Mouse (Mus musculus) myocyte (in vitro differentiated cells): Measurements from ENCODE around the gene Ssbp3. TPM values are rescaled to one million over a fixed set of nuclear protein-coding genes. Genes with fewer than 3 reads are reported as not detected.

Source experiments
- H3K27me3 ChIP-seq: one replicate; pipeline ENCODE4 v1.6.1; 2011; ENCODE audit not compliant: control insufficient read depth, insufficient read depth, insufficient read length
- H3K36me3 ChIP-seq: one replicate; pipeline ENCODE4 v1.6.1; 2011; ENCODE audit not compliant: control insufficient read depth, insufficient read depth
- H3K4me2 ChIP-seq: one replicate; pipeline ENCODE4 v1.6.1; 2011; ENCODE audit warnings: low read depth, control low read depth
- H3K4me3 ChIP-seq: one replicate; pipeline ENCODE4 v1.5.1; 2011; ENCODE audit warnings: mild to moderate bottlenecking, control low read depth, moderate library complexity
- H3K79me2 ChIP-seq: one replicate; pipeline ENCODE4 v1.6.1; 2011; ENCODE audit not compliant: control insufficient read depth, insufficient read depth
- H3ac ChIP-seq: one replicate; pipeline ENCODE4 v1.6.1; 2011; ENCODE audit not compliant: control insufficient read depth, insufficient read length
- CEBPB ChIP-seq: IDR thresholded peaks from 2 replicates; pipeline ENCODE4 v1.6.1; 2011; ENCODE audit warnings: mild to moderate bottlenecking, moderate library complexity; ENCODE audit not compliant: poor library complexity, insufficient read depth, severe bottlenecking
- E2F4 ChIP-seq: IDR thresholded peaks from one replicate; pipeline ENCODE4 v1.6.1; 2011; ENCODE audit warnings: mild to moderate bottlenecking, control low read depth, moderate library complexity; ENCODE audit not compliant: insufficient read depth
- MAX ChIP-seq: IDR thresholded peaks from one replicate; pipeline ENCODE4 v1.6.1; 2011; ENCODE audit warnings: low read depth, mild to moderate bottlenecking, control low read depth
- MYOD1 ChIP-seq, 3 experiments: IDR thresholded peaks; one replicate each; pipeline ENCODE4 v1.6.1; 2011; ENCODE audit warnings: control low read depth in 2 of 3, low read depth in 2 of 3, mild to moderate bottlenecking in 2 of 3, moderate library complexity in 1 of 3; ENCODE audit not compliant: insufficient read length in 2 of 3, control insufficient read depth in 1 of 3
- MYOG ChIP-seq, 3 experiments: IDR thresholded peaks; one replicate each; pipeline ENCODE4 v1.6.1; 2011; ENCODE audit warnings: control low read depth in 2 of 3, low read depth in 2 of 3, mild to moderate bottlenecking in 2 of 3; ENCODE audit not compliant: insufficient read length in 2 of 3, control insufficient read depth in 1 of 3, insufficient read depth in 1 of 3
- POLR2A ChIP-seq: IDR thresholded peaks from one replicate; pipeline ENCODE4 v1.6.1; 2011; ENCODE audit warnings: low read depth, mild to moderate bottlenecking, control low read depth, moderate library complexity; ENCODE audit not compliant: insufficient read length
- POLR2AphosphoS2 ChIP-seq: IDR thresholded peaks from one replicate; pipeline ENCODE4 v1.6.1; 2011; ENCODE audit warnings: low read depth, control low read depth; ENCODE audit not compliant: insufficient read length
- REST ChIP-seq: IDR thresholded peaks from one replicate; pipeline ENCODE4 v1.6.1; 2011; ENCODE audit warnings: mild to moderate bottlenecking, control low read depth, moderate library complexity; ENCODE audit not compliant: insufficient read depth, insufficient read length
- SRF ChIP-seq: IDR thresholded peaks from one replicate; pipeline ENCODE4 v1.6.1; 2011; ENCODE audit warnings: low read depth; ENCODE audit not compliant: control insufficient read depth, insufficient read length
- TCF12 ChIP-seq: IDR thresholded peaks from one replicate; pipeline ENCODE4 v1.6.1; 2011; ENCODE audit warnings: mild to moderate bottlenecking, control low read depth; ENCODE audit not compliant: poor library complexity, insufficient read depth, severe bottlenecking
- TCF3 ChIP-seq: IDR thresholded peaks from one replicate; pipeline ENCODE4 v1.6.1; 2011; ENCODE audit warnings: low read depth, control low read depth; ENCODE audit not compliant: insufficient read length
- USF1 ChIP-seq: IDR thresholded peaks from one replicate; pipeline ENCODE4 v1.6.1; 2011; ENCODE audit warnings: low read depth, mild to moderate bottlenecking, control low read depth, moderate library complexity
- polyA plus RNA-seq: library from polyadenylated mRNA; unstranded; fragments of >200 nt; fragmentation: generic; extraction: Trizol; gene quantifications from one replicate; pipeline ENCODE4 v1.2.1, GENCODE M21; 2012; ENCODE audit warnings: missing spikeins

Ssbp3 gene
- polyA plus RNA-seq, 1 experiment, result 59.4 TPM

DNA sequence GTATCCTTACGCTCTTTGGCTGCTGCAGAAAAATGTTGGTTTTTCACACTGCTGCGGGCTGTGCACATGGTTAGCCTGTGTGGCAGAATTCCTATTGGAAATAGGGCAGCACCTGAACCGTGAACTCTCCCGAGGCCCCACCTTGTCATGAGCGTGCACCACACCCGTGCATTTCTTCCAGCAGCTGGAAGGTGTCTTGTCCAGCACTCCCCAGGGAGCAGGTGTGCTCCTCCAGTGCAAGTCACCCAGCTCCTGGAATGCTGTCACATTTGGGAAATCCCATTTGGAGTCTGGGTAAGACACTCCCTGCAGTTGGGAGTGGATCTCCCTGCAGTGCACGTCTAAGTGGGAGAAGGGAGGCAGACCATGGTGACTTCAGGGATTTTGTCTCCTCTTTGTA lies 38.0 kb downstream of the Ssbp3 start:
- no peak overlapping the region for H3ac ChIP-seq
- H3K27me3 ChIP-seq, result no peaks in the 10 kb centered on the region
- H3K4me3 ChIP-seq, result no peak overlapping the region
- no peak overlapping the region for H3K4me2 ChIP-seq
- H3K36me3 ChIP-seq, result no peaks in the 10 kb centered on the region
- H3K79me2 ChIP-seq, result peaks cover 78% of the 10 kb centered on the region
- peak in 2 of 3 experiments; percentile 46 to 69 for TF ChIP-seq MYOD1 (IDR thresholded peaks at IDR 0.05; ENCODE audit: control insufficient read depth in 1 of 3, insufficient read length in 2 of 3, low read depth in 2 of 3)
- TF ChIP-seq MYOG (IDR thresholded peaks at IDR 0.05; ENCODE audit: control insufficient read depth in 1 of 3, insufficient read depth in 1 of 3, insufficient read length in 2 of 3, low read depth in 2 of 3), result peak in 2 of 3 experiments; percentile 11 to 88
- no peak for TF ChIP-seq TCF3
- no peak for TF ChIP-seq MAX
- TF ChIP-seq POLR2A, result no peak

DNA sequence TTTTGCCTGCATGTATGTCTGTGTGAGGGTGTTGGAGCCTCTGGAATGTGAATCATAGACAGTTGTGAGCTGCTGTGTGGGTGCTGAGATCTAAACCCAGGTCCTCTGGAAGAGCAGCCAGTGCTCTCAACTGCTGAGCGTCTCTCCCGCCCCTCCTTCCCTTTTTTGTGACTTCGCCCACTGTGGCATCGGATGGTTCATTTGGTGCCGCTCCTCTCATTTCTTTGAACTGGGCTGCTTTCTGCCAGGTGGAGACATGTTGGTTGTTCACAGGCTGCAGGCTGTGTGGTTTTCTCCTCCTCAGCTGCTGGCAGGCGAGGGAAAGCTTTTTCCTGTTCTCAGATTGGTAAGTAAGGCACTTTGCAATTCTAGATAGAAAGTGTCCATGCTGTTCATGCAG lies 38.7 kb downstream of the Ssbp3 start:
- H3K36me3 ChIP-seq, result no peaks in the 10 kb centered on the region
- TF ChIP-seq REST (no peak), CEBPB (no peak), MYOG (IDR thresholded peaks at IDR 0.05; ENCODE audit: control insufficient read depth in 1 of 3, insufficient read depth in 1 of 3, insufficient read length in 2 of 3, low read depth in 2 of 3) (no peak), E2F4 (no peak), MYOD1 (IDR thresholded peaks at IDR 0.05; ENCODE audit: control insufficient read depth in 1 of 3, insufficient read length in 2 of 3, low read depth in 2 of 3) (no peak), POLR2AphosphoS2 (no peak), USF1 (no peak), SRF (no peak)
- H3ac ChIP-seq, result no peak overlapping the region
- H3K79me2 ChIP-seq, result peaks cover 72% of the 10 kb centered on the region
- peak overlapping the region; percentile 4 for H3K4me2 ChIP-seq
- no peak overlapping the region for H3K4me3 ChIP-seq
- no peaks in the 10 kb centered on the region for H3K27me3 ChIP-seq

DNA sequence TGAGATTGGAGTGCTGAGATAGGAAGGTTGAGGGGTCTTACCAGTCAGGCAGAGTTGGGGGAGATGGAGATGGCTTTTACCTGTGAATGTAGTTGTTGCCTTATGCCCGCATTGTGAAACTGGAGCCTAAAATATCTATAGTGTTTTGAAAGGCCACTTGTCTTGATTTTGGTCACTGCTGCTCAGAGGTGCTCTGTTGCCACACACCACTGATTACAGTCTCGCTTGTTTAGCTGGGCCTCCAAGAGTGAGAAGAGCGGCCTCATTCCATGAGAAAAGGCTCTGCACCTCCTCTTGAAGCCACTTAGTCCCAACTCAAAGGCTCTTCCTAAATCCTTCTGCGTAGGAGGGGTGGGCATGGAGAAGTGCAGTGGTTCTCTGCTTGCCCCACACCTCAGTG lies 40.3 kb downstream of the Ssbp3 start:
- no peak for TF ChIP-seq MYOD1 (IDR thresholded peaks at IDR 0.05; ENCODE audit: control insufficient read depth in 1 of 3, insufficient read length in 2 of 3, low read depth in 2 of 3)
- no peak for TF ChIP-seq POLR2A
- TF ChIP-seq USF1, result no peak
- no peak for TF ChIP-seq MYOG (IDR thresholded peaks at IDR 0.05; ENCODE audit: control insufficient read depth in 1 of 3, insufficient read depth in 1 of 3, insufficient read length in 2 of 3, low read depth in 2 of 3)
- TF ChIP-seq E2F4, result no peak
- TF ChIP-seq MAX, result no peak
- no peak for TF ChIP-seq SRF
- no peak for TF ChIP-seq TCF12
- no peak for TF ChIP-seq POLR2AphosphoS2
- TF ChIP-seq TCF3, result no peak
- no peak for TF ChIP-seq REST
- no peak for TF ChIP-seq CEBPB
- no peak overlapping the region for H3K4me2 ChIP-seq

DNA sequence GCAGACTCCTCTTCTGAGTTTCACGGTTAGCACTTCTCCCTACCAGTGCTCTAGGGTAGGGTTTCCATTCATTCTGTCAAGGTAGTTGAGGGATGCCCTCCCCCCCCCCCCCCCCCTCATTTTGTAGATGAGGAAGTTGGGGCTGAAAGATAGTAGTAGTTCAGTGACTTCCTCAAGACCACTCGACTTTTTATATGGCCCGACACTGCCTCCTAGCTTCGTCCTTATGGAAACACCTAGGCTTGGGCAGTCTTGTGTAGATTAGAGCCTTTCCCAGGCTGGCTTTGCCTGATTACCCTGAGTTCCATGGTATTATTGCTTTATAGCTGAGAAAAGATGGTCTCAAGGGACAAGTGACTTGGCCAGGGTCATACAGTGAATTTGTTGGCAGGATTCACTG lies 41.0 kb downstream of the Ssbp3 start:
- Histone ChIP-seq H3K27me3 (no peaks in the 10 kb centered on the region), H3K4me2 (no peak overlapping the region), H3K36me3 (no peaks in the 10 kb centered on the region), H3ac (no peak overlapping the region), H3K4me3 (no peak overlapping the region), H3K79me2 (peaks cover 57% of the 10 kb centered on the region)
- TF ChIP-seq MAX (no peak), CEBPB (no peak)

More for the DNA sequence above, 40.3 kb downstream of the Ssbp3 start:
- no peaks in the 10 kb centered on the region for H3K36me3 ChIP-seq
- H3K79me2 ChIP-seq, result peaks cover 63% of the 10 kb centered on the region
- no peak overlapping the region for H3K4me3 ChIP-seq
- H3K27me3 ChIP-seq, result no peaks in the 10 kb centered on the region
- no peak overlapping the region for H3ac ChIP-seq

DNA sequence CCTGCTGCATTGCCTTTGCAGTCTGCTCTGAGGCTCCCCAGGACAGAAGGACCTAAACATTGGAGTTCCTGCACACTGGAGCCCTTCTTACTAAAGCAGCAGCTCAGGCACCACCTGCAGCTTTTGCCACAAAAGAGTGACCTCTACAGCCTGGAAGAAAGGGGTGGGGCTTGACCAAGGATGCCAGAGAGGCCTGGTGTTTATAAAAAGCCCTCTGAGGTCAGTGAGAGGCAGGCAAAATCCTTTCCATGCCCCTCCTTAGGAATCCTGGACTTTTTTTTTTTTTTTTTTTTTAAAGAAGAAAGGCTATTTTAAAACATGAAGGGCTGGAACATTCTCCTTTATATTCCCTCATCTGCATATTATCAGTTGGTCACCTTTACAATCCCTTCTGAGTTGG lies 42.7 kb downstream of the Ssbp3 start:
- Histone ChIP-seq H3K27me3 (no peaks in the 10 kb centered on the region), H3K79me2 (peaks cover 53% of the 10 kb centered on the region), H3K4me2 (no peak overlapping the region), H3ac (no peak overlapping the region), H3K36me3 (no peaks in the 10 kb centered on the region), H3K4me3 (no peak overlapping the region)
- TF ChIP-seq SRF, result no peak
- no peak for TF ChIP-seq CEBPB
- TF ChIP-seq POLR2AphosphoS2, result no peak
- no peak for TF ChIP-seq POLR2A
- no peak for TF ChIP-seq E2F4
- no peak for TF ChIP-seq MAX
- TF ChIP-seq MYOG (IDR thresholded peaks at IDR 0.05; ENCODE audit: control insufficient read depth in 1 of 3, insufficient read depth in 1 of 3, insufficient read length in 2 of 3, low read depth in 2 of 3), result peak in 1 of 3 experiments; percentile 37
- TF ChIP-seq REST, result no peak
